Mouse (Mus musculus) frontal cortex, postnatal 36 days (tissue): ENCODE measurements around the gene Ppp2r5e.

Source experiments
- DNase-seq, 2 experiments: peaks; one replicate each; pipeline ENCODE4 v3.0.0; 2022; ENCODE audit warnings: low spot score in 2 of 2

Gene Ppp2r5e

DNA sequence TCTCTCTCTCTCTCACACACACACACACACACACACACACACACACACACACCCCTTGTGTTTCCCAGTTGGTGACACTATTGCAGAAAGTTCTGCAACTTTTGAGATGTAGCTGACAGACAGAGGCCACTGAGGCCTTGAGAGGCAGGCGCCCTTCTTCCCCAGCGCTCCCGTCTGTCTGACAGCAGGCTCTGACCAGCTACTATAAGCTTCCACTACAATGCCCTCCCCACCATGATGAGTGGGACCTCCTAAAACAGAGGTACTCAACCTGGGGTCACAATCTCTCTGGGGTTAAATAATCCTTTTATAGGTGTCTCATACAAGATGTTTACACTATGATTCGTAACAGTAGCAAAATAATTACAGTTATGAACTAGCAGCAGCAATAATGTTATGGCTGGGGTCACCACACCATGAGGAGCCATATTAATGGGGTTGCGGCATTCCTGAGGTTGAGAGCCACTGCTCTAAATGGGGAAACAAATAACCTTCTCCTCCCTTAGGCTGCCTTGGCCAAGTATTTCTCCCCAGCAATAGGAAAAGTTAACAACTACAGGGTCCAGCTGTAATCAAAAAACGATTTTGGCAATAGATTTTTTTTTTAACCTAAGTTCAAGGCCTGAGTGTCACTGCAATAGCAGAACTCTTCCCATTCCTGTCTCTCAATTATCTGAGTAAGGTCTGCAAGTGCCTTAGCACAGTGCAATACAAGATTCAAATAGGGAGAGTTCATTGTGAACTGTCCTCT lies 58.2 kb downstream of the Ppp2r5e start:
- DNase-seq: no peak

DNA sequence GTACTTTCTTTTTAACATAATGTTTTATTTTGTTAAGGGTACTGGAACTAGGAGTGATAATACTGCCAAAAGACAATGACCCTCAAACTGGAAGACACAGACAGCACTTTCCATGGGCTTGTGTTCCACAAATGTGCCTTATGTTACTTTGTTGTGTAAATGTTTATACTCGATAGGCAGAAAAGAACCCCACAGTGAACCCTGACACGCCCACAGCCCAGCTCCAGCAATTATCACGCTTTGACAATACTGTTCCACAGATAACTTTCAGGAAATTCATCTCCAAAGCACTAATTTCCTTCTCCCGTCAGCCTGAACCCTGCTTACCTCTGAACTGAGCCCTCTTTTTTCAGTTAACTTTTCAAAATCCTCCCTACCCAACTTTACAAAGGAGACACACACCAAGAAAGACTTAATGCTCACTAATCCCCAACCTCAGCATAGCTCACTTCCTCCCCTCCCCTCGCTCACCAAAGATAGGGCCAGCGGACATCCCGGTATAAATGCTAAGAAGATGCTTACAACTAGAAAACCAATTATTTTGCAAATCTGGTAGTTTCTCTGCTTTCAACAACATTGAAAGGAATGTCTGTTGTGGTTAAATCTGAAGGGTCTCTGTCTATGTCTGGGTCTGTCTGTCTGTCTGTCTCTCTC lies 58.9 kb downstream of the Ppp2r5e start:
- DNase-seq: no peak

DNA sequence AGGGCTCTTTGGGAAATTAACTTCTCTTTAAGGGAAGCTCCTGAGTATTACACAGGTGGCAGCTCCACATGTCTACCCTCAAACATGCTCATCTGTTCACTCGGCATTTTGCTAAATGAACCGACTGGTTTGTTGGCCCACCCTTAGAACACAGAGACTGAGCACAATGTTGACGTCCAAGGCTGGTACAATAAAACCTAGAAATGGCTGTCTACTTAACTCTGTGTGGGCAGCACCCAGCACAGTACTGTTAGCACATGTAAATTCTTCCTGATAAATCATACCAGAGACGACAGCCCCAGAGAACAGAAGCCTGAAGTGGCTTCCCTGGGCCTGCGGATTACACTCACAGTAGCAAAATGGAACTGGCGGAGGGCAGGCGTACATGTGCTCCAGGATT lies 59.5 kb downstream of the Ppp2r5e start:
- DNase-seq: no peak

DNA sequence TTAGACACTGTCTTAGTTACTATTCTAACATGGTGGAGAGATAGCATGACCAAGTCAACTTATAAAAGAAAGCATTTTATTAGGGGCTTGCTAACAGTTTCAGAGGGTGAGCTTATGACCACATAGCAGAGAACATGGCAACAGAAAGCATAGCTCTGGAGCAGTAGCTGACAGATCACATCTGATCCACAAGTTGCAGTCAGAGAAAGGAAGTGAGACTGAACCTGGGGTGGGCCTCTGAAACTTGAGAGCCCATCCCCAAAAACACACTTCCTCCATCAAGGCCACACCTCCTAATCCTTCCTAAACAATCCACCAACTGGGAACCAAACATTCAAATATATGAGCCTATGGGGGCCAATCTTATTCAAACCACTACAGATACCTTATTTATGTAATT lies 62.9 kb downstream of the Ppp2r5e start:
- DNase-seq: no peak

DNA sequence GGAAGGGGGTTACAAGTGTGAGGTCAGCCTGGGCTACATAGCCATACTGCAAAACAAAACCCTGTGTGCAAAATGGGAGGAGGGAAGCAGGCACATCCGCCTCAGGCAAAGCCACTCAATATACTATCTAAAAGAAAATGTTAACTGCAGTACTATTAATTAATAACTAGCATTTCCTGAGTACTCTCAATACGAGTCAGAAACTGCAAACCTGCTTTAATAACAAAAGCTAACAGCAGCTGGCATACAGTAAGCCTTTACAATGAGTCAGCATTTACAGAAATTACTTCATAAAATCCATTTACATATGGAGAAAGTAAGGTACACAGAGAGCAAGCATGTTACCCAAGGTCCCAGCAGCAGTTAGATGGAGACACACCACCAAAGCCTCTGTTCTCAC lies 64.2 kb downstream of the Ppp2r5e start:
- DNase-seq: no peak

DNA sequence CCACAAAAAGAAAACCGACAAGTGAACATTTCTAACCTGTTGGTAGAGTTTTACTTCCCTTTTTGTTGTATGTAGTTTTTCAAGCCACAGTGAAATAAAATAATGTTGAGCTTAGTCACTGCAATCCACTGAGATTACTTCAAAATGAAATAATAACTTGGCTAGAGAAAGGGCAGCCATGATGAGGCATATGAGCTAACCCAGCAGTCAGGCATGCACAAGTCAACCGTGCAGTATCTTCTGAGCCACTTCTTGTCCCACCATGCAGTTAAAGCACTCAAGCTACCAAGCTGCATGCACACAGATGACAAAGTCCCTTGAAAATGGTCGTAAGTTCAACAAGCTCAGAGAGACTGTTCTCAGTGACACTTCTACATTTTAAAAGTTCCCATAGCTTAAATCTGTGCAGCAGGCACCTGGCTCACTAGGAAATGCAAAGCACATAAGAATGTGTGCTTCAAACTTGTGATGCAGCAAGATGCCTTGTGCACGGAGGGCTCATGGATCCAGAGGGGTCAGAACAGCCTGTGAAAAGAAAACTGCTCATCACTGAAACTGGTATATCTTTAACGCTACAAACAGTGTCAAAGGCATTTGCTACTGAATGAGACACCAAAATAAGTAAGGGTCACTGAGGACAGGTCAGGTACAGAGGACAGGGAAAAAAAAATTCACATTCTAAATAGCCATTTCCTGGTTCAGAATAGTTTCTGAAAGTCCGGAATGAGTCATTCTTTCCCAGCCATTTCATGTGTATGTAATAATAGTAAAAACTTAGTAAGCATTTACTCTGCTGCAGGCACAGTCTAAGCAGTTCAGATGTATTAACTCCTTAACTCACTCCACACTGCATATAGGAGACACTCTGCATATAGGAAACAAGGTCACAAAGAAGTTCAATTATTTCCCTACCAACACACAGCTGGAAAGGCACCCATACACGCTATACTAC lies 66.9 kb downstream of the Ppp2r5e start:
- DNase-seq: no peak

DNA sequence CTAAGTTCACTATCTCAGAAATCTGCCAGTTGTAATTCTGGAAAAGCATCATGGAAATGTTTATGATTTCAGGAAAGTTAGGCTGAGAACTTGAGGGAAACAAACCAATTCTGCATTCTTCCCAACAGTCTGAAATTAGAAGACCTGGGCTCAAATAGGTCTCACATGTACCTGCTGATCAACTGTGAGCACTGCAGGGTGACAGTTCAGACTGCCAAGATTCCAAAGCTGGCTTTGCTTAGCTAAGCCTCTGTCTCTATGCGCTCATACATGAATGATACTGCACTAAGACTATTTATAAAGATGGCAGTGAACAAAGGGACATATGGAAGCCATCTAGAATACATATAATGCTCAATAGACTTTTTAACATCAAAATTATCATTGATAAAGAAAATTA lies 67.7 kb downstream of the Ppp2r5e start:
- no peak for DNase-seq

DNA sequence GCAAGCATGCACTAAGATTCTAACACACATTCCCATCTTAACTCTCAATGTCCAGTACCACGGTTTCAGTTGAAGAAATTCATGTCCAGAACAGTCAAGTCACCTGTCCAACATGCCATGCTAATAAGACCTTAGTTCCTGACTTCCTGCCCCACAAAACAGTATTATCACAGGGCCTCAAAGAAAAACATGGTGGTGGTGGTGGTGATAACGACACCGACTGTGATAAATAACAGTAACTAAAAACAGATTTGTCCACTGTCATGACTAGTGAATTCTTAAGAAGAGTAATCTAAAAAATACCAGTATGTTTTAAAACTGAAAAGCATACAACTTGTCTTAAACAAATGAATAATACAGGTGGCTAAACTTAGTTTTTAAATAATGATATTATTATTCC lies 71.8 kb downstream of the Ppp2r5e start:
- no peak for DNase-seq

DNA sequence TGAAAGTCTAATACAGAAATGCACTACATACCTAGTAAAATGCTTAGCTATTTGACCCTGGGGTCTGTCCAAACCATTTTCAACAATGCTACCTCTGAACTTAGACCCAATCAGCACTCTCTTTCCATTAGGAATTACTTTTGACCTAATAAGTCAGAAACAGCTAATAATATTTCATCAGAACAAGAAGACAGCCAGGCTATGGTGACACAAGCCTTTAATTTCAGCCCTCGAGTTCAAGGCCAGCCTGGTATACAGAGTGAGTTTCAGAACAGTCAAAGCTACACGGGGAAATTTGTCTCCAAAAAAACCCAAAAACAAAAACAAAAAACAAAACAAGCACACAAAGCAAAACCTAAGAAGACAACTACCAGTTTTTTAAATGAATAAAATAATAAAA lies 73.1 kb downstream of the Ppp2r5e start:
- no peak for DNase-seq

DNA sequence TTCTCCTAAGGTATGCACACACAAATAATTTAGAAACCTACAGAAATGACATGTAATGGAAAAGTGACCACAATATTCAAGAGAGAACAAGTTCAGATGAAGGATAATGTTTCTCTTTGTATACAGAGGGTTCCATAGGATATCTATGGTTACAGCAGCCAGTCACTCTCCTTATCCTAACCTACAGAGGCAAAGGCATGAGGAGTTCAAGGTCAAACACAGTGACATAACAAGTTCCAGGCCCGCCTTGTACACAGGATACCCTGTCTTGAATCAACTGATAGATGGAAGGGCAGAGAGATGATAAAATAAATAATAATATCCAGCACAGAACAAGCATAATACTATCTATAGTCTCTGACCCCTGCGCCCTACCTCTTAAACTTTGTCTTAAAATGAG lies 73.7 kb downstream of the Ppp2r5e start:
- no peak for DNase-seq

DNA sequence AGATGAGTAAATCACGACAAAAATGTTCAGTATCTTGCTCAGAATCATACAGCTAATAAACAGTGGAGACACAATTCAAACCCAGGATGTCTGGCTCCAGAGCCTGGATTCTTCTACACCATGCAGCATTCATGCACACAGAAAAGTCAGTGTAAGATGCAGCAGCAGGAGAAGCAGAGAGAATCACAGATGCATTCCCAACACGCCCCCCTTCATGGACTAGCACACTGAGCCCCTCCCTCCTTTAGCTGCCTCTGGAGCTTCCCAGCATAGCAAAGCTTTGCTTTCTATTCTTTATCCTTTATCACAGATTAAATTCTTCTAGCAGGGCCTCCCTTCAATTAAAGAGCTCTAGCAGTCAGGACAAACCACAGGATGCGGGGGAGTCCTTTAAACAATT lies 75.7 kb downstream of the Ppp2r5e start:
- no peak for DNase-seq

DNA sequence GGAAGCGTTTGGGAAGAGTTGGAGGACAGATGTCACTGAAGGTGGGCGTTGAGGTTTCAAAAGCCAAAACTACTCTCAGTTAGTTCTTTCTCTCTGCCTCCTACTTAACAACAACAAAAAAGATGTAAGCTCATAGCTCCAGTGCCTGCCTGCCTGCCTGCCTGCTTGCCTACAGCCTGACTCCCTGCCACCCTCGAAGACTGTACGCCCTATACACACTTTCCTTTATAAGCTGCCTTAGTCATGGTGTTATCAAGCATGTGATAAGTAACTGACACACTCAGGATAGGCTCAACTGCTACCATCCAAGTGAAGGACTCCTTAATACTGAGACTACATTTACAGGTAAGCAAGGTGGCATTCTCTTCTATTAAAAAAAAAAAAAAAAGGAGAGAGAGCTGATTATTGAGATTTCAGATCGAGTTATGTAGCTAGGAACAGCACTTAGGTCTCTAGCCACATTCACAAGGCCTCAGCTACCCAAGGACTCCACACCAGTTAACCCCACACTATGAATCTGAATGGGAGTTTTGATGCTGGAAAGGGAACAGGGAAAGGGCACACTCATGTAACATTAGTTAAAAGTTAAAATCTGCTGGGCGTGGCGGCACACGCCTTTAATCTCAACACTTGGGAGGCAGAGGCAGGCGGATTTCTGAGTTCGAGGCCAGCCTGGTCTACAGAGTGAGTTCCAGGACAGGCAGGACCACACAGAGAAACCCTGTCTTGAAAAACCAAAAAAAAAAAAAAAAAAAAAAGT lies 76.7 kb downstream of the Ppp2r5e start:
- peak; percentile 32 to 44 for DNase-seq

DNA sequence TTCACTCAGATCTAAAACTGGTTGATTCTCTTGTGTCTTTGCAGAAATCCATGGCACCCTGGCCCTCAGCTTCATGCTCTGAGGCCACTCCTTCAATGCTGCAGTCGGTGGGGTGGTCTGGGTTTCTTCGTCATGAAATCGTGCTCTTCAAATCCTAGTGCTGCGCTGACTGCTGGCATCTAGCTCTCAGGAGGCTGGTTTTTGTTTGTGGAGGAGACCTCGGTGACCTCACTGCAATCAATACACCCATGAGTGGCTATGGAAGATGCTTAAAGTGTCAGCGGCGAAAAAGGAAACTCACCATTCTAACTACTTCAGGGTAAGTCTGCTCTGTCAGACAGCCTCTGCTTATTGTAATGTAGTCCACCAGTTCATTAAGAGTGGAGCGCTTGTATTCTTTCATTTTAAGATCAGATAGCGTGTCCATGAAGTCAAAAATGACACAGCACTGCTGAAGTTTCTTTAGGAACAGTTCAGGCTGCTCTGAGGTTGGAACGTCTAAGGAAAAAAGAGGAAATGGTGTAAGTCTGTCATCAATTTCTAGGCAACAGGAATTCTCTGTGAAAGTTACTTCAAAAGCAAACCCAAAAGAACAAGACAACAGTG lies 80.6 kb downstream of the Ppp2r5e start:
- no peak for DNase-seq

DNA sequence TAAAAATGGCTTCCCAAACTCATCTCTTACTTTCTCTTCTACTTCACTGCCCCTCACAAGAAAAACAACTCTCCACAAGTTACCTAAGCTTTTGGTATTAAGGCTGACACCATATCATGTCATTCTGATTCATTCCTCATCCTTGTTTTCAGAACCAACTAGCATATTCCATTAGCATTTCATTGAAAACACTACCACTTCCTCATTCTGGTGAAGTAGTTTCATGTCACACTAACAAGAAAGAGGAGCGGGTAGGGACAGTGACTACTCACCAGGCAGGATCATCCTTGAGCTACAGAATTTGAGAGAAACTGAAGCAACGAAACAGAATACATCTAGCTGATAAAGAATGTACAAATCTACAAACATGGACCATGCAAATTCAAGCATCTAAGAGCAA lies 84.5 kb downstream of the Ppp2r5e start:
- no peak for DNase-seq

DNA sequence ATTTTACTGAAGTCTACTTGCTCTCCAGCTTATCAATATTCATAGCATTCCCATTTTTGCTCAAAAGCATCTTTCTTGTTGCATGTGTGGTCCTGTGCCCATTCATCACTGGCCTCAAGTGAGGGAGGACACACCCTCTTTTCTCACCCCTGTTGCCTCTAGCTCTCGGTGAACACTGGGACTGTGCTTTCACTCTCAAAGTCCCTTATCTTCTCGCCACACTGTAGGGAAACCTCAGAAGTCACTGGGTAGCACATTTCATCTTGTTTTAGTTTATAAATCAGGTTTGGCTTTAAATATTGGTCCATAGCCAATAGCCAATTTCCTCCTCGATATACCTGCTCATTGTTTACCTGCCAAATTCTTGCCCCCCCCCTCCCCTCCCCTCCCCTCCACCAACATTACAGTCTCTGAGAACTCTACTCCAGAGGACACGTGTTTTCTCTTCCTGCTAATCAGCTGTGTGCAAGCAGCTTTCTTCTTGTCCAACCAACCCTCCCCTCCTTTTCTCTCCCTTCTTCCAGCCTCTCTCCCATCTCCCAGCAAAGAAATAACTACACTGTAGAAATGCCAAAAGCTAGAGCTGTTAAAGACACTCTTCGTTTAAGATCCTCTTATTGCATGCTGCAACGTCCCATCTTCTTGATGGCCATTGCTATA lies 90.9 kb downstream of the Ppp2r5e start:
- DNase-seq: no peak

DNA sequence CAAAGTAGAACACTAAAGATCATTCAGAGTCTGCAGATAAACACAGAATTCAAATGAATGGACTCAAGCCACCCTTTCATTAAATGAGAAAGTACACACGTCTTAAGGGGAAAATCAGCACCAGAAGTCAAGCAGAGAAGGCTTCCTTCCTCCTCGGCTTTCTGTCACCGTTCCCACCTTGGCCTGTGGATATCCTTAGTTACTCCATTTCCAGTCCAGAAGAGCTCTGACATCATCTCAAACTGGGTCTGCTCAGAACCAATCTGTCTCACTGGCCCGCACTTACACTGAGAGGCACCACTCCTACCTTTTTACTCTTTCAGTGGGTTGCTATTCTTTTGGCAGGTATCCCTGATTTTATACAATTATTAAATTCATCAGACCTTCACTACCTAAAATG lies 93.4 kb downstream of the Ppp2r5e start:
- DNase-seq: no peak

DNA sequence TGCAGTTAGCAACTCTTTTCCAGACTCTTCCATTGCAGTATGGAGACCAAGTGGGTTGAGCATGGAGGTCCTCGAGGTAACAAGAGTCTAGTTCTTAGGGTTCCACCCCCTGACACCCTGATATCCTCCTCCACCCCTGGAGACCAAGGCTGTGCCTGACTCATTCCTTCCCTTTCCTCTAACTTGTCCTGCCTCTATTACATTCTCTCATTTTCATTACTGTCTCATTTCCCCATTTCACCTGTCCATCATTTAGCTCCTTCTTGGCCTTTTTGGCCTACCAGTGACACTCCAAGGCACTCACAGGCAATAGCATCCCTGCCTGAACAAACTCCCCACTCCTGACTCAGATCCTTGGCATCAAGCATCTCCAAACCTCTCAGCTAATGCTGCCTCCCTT lies 98.3 kb downstream of the Ppp2r5e start:
- DNase-seq: no peak

DNA sequence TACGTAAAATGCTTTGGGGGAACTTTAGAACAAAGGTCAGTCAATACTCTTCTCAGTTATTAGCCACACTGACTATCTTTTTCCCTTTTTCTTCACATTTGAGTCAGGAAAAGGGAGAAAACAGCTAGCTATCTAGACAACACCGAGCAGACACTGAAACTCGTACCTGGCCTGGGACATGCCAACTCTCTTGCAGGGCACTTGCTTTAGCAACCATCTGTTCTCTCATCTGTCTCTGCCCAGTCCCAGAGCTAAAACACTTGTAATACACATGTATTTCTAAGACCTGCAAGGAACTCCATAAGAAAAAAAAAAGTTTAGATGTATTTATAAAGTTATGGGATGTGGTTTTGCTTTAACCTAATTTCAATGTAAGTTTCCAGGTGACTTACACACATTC lies 100.4 kb downstream of the Ppp2r5e start:
- no peak for DNase-seq

DNA sequence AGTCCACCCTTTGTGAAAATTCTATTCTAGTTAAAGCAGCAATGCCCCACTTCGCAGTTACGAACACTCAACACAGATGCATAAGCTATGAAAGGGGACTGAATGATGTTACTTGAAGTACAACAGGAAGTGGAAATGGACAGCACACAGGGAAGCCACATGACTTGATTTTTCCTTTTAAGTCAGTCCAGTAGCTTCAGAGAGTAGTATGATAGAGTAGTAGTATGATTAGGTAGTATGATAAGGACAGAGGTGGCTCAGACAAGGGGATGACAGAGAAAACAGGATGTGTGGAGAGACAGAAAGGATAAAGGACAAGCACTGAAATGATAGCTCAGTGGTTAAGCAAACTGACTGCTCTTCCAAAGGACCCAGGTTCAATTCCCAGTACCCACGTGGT lies 101.4 kb downstream of the Ppp2r5e start:
- no peak for DNase-seq

DNA sequence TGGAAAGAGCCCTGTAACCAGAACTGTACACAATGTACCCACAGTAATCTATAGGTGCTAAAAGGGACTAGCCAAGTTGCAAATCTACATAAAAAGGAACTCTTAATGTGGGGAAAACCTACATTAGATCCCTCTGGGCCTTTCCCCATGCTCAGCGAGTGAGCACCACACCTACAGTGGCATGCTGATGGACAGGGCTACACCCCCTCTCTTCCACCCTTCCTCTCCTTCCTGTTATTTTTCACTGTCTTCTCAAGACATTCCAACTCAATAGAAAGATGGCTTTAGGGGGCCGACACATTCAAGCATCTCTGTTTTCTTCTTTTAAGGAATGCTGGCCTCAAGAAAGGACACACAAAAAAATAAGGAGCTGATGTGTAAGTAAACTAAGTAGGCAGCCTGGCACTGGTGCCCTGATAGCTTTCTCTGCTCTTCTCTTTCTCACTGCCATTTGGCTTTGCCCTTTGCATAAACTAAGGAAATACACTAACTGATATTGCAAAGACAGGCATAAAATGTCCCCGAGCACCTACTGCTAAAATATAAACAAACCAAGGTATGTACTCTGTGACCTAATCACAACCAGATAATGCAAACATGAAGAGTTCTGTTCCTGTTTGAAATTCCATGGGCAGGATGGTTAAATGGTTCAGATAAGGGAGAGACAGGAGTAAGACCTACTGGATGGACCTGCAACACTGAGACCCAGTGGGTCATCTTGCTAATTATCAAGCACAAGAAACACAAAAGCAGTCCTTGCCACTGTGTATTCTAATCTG lies 103.3 kb downstream of the Ppp2r5e start:
- DNase-seq: no peak
